Mouse (Mus musculus) left cerebral cortex, postnatal 10 days (tissue): ENCODE data around the gene Bcar3. TPM values are rescaled to one million over a fixed set of nuclear protein-coding genes. Genes with fewer than 3 reads are reported as not detected.

Source experiments
- DNase-seq, 2 experiments: peaks; one replicate each; pipeline ENCODE4 v3.0.0; 2021 to 2022; ENCODE audit warnings: low spot score in 2 of 2, mixed read lengths in 1 of 2; ENCODE audit errors: extremely low spot score in 1 of 2
- intact Hi-C: fragments of 180-260 bp; cut with DNase I; formaldehyde crosslinking; loops from one replicate; pipeline ENCODE4 v1.15.1; 2025
- total RNA-seq, 2 experiments: library from RNA; stranded (reverse); gene quantifications; 2 replicates each; pipeline ENCODE4 v1.2.3; 2021

Gene Bcar3
- total RNA-seq, 2 experiments from 2014 or later = 8.4 to 8.6 TPM

DNA sequence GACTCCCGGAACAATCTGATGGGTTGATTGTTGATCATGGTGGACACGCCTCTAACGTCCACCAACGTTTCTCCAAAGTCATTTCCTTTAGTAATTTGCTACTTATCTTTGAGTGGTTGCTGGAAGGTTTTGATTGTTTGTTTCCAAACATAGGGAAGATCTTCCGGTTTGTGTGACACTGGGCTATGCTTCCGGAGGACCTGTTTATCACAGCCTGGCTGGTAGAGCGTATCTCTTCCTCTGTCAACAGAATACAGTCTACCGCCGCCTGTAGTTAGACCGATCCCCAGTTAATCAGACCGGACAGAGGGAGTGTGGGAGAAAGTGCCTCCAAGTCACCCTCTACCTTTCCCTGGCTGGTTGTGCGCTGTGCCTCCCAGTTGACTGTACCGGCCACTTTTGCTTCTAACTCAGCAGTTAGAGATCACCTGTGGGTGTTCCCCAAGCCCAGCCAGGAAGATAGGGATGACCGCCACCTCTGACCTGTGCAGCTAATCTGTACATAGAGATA lies 216.4 kb downstream of the Bcar3 start:
- intact Hi-C loops = no loop called here
- no peak for DNase-seq

DNA sequence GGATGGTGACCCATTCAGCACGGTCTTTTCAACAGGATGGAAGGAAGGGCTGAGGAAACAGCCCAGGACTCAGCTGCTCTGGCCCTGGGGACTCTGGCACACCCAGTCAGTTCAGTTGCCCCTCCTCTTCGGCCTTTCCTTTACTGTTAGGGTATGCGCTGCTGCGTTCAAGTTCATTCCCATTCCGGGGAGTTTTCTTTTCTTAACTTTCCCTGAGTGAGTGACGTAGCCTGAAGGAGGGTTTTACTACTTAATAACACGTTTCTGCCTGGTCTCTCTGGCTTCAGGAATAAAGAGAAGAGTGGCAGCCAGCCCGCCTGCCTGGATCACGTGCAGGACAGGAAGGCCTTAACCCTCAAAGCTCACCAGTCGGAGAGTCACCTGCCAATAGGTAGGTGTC lies 217.0 kb downstream of the Bcar3 start:
- intact Hi-C loops = no loop called here
- DNase-seq = peak in 1 of 2 experiments; percentile 50

DNA sequence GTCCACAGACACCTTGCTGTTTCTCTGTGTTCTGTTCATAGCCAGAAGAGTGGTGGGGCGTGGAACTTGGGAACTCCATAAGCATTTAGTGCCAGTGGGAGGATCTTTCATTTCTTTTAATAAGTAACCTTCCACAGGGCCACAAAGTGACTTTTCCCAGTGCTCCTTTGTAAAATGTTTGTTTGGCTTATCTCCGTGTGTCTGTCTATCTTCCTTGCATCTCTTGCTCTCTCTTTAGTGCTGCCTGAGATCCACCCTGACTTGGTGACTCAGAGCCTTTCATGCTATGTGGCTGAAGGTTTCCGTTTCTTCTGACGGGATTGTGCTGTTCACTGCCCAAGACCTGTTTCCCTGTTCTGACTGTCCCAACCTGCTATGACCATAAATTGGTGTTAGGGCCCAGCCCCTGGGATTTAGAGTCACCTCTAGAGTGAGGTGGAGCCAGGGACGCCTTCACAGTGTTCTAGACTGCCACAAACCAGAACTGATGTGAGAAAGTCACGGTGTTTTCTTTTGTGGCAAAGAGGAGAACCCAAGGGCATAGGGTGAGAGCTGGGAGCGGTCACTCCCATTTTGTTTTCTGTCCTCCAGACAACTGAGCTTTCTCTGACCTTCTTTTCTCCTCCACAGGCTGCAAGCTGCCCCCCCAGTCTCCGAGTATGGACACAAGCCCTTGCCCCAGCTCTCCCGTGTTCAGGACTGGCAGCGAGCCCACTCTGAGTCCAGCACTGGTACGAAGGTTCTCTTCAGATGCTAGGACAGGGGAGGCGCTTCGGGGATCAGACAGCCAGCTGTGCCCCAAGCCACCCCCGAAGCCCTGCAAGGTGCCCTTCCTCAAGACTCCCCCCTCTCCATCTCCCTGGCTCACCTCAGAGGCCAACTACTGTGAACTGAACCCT lies 218.0 kb downstream of the Bcar3 start:
- peak in 1 of 2 experiments; percentile 40 for DNase-seq
- intact Hi-C loops = no loop called here

DNA sequence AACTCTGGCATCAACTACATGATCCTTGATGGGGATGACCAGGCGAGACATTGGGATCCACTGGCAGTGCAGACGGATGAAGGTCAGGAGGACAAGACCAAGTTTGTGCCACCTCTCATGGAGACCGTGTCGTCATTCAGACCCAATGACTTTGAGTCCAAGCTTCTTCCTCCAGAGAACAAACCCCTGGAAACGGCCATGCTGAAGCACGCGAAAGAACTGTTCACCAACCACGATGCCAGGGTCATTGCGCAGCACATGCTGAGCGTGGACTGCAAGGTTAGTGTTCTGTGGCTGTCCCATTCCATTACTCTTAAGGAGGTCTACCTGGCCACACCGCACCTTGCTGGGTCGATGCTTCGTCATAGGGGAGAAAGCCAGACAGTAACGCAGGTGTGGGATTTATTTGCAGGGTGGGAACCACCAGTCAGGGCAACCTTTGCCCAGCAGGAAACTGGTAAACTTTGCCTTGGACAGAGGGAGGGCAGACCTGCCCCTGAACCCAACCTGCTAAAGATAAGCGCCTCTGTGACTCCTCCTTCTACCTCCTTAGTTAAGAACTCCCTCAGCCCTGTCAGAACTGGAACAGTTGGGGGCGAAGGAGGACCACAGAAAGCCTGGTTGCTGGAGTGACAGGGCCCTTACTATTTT lies 218.9 kb downstream of the Bcar3 start:
- DNase-seq = no peak
- intact Hi-C loops = no loop called here

DNA sequence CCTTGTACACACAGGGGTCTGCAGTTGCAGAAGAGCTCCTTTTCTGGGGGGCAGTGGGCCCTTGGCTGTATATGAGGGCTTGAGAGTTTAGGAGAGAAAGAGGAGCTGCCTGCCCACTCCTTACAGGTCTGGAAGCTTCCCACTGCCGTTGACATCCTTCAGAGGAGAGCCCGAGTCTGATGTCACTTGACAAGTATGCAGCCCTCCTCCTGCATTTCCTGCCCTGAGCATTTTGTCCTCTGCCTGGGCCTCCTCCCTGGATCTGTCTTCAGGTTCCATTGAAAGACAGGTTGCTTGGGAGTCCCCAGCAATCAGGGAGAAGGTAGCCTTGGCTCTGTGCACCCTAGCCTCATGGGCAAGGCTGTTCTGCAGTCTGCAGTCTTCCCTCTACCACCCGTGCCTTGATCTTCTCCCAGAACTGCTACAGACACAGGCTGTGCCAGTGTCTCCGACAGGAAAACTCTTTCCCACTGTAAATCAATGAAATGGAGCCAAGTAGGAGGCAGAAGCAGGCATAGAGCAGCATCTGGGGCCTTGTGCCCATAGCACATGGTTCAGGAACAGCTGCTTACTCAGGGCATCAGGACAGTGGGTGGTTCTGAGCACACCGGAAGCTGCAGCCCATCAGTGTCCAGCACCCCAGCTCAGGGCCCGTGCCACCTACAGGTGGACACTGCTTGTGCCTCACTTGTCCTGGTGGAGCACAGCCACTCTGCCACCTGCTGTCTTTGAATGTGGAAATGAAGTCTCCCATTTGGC lies 221.8 kb downstream of the Bcar3 start:
- intact Hi-C loops = no loop called here

DNA sequence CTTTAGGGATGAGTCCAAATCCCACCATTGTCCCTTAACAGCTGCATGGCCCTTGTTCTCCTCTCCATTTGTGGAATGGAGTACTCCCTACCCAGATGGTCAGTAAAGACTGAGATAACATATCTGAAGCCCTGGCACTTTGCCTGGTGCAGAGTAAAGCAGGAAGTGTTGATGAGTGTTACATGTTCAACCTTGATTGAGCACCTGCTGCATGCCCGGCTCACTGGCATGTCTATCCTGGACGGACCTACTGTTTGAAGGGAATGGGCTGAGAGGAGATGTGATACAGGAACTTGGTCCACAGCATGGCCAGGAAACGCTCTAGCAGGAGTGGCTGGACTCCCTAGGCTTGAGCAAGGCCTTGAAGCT lies 222.4 kb downstream of the Bcar3 start:
- DNase-seq = peak in 1 of 2 experiments; percentile 42
- intact Hi-C loops = no loop called here

More for the DNA sequence above, 221.8 kb downstream of the Bcar3 start:
- DNase-seq = peak in 1 of 2 experiments; percentile 13

DNA sequence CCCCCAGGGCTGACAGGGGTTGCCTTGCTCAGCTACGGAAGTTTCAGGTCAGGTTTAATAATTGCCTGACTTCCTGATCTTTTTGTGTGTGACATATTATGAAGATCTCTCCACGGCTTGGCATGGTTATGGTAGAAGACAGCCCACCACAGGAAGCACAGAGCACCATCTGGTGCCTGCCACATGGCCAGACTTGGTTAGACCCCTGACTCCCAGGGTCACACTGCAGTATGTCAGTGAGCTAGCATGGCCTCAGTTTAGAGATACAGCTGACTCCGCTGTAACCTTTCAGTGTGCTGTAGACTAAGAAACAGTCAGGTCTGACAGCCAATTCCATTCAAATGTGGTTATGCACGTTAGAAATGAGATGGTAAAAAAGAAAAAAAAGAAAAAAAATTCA lies 223.8 kb downstream of the Bcar3 start:
- intact Hi-C loops = no loop called here
- DNase-seq = no peak

DNA sequence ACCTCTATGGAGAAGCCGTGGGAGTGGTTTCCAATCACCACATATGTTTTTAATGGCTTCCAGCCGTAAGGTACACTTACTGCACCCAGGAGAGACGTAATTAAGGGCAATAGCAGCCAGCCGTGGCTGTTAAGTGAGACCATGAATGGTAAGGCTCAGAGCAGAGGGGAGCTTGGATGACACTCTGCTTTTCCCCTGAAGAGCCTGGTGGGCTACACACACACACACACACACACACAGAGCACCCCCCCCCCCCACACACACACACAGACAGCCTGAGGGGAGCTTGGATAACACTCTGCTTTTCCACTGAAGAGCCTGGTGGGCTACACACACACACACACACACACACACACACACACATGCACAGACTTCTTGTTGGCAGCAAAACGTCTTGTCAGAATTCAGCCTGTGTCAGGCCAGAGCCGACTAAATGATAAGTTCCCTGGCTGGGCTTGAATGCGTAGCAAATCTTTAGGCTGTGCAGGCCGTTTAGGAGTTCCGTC lies 224.3 kb downstream of the Bcar3 start:
- intact Hi-C loops = no loop called here
- DNase-seq = no peak

DNA sequence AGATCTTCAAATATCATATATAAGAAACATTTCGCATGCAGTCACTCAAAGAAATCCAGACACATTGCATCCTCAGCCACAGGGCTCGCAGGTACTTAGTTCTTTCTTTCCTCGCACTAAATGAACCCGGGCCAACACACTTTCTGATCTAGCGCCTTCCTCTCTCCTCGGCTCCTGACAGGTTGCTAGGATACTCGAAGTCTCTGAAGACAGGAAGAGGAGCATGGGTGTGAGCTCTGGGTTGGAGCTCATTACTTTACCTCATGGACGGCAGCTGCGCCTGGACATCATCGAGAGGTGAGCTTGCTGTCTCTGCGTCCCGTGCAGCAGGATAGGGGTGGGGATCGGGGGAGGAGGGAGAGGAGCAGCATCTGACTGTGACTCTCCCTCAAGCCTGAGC lies 225.1 kb downstream of the Bcar3 start:
- intact Hi-C loops = no loop called here
- peak in 1 of 2 experiments; percentile 45 for DNase-seq

DNA sequence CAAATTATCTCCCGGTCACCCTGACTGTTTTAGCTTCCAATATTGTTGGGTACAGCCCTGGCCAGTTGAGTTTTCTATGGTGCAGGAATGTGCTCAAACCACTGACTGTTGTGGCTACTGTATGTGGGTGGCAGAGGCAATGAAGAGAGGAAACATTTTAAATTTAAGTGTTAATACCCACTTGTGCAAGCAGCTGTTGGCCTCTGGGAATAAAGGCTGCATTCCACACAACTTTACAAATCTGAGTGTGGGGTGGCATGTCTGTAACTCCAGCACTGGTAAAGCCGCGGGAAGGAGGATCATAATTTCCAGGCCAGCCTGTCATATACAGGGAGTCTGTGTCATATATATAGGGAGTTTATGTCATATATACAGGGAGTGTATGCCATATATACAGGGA lies 226.4 kb downstream of the Bcar3 start:
- intact Hi-C loops = no loop called here
- DNase-seq = no peak

DNA sequence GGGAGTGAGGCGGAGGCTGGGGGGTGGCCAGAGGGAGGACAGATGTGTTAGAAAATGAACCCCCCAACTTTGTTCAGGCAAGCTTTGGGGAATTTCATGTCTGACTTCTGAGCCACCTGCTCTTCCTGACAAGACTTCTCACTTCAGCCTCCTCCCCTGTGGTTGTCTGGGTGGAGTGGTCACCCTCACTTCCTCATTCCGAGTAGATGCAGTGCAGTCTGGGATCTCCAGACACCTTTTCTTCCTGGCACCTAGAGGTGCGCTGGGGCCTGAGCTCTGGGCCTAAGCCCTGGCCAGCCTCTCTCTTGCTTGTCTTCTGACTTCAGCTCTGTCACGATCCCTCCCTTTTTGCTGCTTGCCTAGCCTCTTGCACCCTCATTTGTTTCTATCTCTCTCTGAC lies 226.9 kb downstream of the Bcar3 start:
- intact Hi-C loops = no loop called here
- DNase-seq = no peak

DNA sequence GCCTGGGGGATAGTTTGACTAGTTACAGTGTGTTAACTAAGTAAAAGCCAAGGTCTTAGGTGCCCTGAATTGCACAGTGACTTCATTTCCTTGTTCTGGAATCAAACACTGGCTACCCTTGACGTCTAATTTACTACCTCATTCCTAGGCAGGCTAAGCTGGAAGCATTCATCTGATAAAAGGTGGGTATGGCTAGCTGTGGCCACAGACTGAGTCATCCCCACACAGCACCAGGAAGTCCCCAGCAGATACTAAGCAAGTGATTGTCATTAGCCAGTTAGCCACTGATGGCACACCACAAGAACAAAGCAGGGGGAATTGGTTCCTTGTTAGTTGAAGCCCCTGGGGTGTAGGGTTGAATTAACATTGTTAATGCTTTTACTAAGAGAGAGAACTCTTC lies 227.4 kb downstream of the Bcar3 start:
- no peak for DNase-seq
- intact Hi-C loops = no loop called here

DNA sequence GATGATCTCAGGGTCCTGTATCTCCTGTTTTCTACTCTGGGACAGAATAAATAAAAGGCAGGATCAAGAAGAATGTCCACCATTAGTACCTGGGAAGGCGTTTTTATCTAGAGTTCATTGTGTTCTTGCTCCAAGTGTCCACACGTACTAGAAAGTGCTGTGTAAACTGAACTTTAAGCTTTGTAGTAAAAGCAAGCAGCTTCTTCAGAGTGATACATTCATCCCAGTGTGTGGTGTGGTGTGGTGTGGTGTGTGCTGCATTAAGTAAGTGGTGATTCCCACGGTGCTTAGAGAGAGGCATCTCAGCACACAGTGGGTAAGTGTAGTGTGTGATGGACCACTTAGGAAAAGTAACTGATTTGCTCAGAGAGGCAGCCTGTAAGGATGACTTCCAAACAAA lies 234.5 kb downstream of the Bcar3 start:
- intact Hi-C loops = no loop called here
- no peak for DNase-seq

DNA sequence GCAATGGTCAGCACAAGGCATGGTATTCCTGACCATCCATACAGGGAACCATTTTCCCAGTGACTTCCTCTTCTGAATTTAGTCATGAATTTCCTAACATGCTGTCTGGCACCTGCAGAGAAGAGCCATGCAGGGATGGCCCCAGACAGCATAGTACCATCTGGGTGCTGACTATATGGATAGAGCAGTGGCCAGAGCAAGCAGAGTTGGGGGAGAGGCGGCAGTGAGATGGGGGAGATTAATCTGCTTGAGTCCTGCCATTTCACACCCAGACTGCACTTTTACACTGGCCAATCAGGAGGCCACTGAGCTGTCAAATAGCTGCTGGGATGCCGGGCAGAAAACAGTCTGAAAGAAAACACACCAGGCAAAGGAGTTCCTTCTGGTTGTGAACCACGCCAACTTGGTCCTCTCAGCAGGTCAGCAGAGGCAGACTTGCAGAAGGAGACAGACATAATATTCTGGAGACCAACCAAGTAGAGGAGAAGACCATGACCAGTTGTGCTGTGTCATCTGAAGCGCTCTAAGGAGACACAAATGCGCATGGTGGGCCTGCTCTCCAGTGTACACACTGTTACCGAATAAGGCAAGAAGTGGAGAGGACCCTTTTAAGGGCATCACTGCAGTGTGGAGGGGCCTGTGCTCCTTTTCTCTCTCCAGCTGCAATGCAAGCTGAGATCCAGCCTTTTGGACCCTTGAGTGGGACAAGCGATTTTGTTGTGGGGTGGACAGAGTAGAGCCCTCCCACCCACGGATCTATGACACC lies 242.2 kb downstream of the Bcar3 start:
- intact Hi-C loops = no loop called here
- DNase-seq = no peak

DNA sequence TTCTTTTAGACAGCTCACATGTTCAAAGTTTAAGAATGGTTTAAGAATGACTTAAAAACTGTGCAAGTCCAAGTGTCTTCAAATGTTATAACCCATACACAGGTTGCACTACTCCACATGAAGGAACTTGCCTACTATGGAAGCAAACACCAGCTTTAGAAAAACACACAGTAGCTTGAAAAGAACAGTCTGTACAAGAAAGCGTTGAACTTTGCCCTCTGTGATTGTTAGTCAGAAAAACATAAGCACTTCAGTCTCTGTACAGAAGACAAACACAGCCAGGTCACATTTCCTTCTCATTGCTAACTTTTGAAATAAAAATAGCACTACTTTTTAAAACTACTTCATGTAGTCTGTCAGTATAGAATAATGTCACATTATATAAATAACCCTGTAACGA lies 244.9 kb downstream of the Bcar3 start:
- intact Hi-C loops = no loop called here
- no peak for DNase-seq

DNA sequence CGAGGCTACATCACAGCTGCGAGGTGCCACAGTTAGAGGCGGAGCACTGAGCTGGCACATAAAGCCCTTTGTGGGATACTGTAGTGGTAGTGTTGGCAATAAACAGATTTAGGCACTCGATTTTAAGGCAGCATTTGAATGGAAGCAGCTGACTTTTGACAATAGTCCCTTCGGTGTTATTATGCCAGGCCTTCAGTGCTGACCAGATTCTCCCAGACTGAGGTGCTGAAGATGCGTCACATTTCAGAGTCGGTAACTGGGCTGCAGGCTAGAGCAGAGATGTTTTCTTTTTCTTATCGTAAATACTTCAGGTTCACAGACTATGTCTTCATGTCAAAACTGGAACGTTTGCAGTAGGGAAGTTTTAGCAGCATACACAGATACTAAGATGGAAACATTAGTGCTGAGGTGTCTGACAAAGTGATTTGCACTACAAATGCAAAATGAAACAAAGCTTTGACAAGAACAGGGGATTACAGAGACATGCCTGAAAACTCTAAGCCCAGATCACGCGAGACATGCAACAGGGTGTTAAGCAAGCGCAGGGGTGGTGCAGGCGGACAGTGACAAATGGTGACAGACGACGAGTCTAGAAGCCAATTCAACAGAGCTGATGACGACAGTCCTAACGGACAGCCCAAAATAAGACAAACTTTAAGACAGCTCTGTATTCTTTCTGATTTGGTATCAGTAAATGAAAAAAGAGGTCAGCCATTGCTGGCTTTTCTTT lies 246.2 kb downstream of the Bcar3 start:
- intact Hi-C loops = no loop called here
- no peak for DNase-seq

DNA sequence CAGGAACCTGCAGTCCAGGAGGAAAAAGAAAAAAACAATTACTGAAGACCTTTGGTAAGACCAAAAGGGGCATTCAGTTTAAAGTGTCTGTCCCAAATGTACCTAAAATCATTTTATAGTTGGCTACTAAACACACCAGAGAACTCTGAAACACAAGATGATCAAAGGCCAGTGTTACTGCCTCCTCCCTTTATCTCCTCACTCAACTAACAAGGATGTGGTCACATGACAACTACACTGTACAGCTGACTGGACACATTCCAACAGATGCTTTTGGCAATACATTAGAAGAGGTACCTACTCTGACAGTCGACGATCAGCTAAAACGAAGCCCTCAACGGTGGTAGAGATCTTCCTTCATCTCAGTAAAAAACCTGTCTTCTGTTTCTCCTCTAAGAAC lies 247.0 kb downstream of the Bcar3 start:
- intact Hi-C loops = no loop called here
- no peak for DNase-seq

DNA sequence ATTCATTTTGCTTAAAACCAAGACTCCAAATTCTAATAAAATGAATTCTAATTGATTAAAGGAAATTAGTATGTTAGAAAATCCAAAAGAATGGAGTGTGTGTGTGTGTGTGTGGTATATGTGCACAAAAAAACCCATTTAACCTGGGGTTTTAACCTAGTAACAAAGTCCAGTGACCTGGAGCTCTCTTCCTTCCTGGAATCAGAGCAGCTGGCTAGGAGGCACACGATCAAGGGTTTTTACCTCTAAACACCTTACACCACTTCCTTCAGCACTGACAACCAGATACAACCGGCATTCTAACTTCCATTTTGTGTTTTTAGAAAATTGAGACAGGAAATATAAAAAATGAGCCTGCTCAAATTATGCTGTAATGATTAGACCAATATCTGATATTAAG lies 251.4 kb downstream of the Bcar3 start:
- intact Hi-C loops = no loop called here
- no peak for DNase-seq
